Mouse (Mus musculus): ENCODE results near the gene Hhip.

DNA sequence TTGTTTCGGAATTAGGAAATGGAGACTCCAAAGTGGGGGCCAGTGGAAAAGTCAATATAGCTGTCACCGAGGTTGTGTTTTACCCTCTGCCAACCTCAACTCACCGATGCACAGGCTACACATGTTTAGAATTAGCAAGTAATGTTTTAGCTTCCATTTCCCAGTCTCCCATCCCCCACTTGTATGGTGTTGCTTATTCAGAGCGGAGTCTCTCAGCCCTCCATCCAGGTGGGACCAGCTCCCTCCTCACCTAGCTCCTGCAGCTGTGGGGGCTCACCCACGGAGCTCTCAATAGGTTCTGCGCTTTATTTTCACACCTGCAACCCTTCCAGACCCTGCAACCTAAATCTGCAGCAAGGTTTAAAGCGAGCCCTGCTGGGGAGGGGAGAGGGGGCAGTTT is 140.6 kb downstream of the Hhip start:
- TF ChIP-seq CTCF (IDR thresholded peaks at IDR 0.05; ENCODE audit: low read depth) (no peak), EP300 (IDR thresholded peaks at IDR 0.05; ENCODE audit: low read depth) (no peak)

All from heart, postnatal 0 days (tissue).